Mouse (Mus musculus): ENCODE measurements at regions not wholly inside any gene's neighbourhood (a gene's known extent, or its start where the extent isn't known, plus 50 kb on each side); places are given as distances from the start of the nearest gene placed in this dataset.

DNA sequence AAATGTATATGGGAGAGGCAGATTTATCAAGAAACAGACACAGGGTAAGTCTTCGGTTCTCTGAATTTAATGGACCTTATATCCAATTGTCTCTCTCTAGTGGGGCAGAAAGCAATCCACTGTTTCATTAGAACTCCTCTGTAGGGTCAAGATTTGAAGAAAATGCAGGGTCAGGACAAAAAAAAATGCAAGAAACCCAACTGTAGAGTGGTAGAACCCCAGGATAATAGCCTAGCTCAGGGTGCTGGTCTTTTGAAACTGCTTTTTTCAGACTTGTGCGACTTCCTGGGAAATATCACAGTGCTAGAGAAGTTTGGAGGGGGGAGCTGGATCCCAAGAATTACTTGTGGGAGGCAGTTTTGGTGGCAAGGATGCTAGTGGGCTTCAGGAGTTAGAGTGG is 162.0 kb downstream of the Barhl2 start:
- no peak overlapping the region for H3K4me2 ChIP-seq
- ATAC-seq (replicated peaks; ENCODE audit: low FRiP score) (no peak), DNase-seq (ENCODE audit: low spot score) (no peak)
- no peaks in the 10 kb centered on the region for H3K36me3 ChIP-seq (ENCODE audit: control insufficient read depth, insufficient read depth, low read length)
- peaks cover 5% of the 10 kb centered on the region for H3K4me1 ChIP-seq (replicated peaks; ENCODE audit: control insufficient read depth, insufficient read depth, low read length)
- H3K9ac ChIP-seq (ENCODE audit: low read depth, low read length) = no peak overlapping the region
- no peak overlapping the region for H3K27ac ChIP-seq (ENCODE audit: low read depth, low read length)
- H3K9me3 ChIP-seq (ENCODE audit: control insufficient read depth, low read length) = no peaks in the 10 kb centered on the region
- no peaks in the 10 kb centered on the region for H3K27me3 ChIP-seq (replicated peaks; ENCODE audit: control insufficient read depth, insufficient read depth, low read length)
- 62% methylated on average over 2 of the region's 2 CpGs for WGBS
- H3K4me3 ChIP-seq (ENCODE audit: low read depth, low read length) = no peak overlapping the region

DNA sequence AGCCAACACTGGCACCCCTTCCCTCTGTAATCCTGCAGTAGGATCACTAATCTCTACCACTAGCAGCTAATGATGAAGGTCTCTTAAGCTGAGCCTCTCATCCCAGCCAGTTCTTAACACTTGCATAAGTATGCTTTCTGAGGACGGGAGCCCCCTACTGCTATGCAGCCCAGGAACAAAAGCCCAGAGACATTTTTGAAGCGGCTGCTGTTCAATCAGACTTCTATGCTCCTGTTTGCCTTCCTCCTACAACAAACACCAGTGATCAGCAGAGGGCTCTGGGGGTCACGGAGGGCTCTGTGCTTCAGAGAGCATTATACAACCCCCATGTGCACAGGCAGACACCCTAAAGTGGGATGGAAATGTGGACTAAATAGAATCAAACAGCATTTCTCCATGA is 162.4 kb downstream of the Barhl2 start:
- no peaks in the 10 kb centered on the region for H3K36me3 ChIP-seq (ENCODE audit: control insufficient read depth, insufficient read depth, low read length)
- no peaks in the 10 kb centered on the region for H3K27me3 ChIP-seq (replicated peaks; ENCODE audit: control insufficient read depth, insufficient read depth, low read length)
- no peak overlapping the region for H3K27ac ChIP-seq (ENCODE audit: low read depth, low read length)
- no peak overlapping the region for H3K9ac ChIP-seq (ENCODE audit: low read depth, low read length)
- no peaks in the 10 kb centered on the region for H3K9me3 ChIP-seq (ENCODE audit: control insufficient read depth, low read length)
- H3K4me3 ChIP-seq (ENCODE audit: low read depth, low read length) = no peak overlapping the region
- DNase-seq (ENCODE audit: low spot score) = no peak
- 28% methylated on average over 3 of the region's 3 CpGs for WGBS
- no peak for ATAC-seq (replicated peaks; ENCODE audit: low FRiP score)
- H3K4me1 ChIP-seq (replicated peaks; ENCODE audit: control insufficient read depth, insufficient read depth, low read length) = peaks cover 5% of the 10 kb centered on the region
- no peak overlapping the region for H3K4me2 ChIP-seq

DNA sequence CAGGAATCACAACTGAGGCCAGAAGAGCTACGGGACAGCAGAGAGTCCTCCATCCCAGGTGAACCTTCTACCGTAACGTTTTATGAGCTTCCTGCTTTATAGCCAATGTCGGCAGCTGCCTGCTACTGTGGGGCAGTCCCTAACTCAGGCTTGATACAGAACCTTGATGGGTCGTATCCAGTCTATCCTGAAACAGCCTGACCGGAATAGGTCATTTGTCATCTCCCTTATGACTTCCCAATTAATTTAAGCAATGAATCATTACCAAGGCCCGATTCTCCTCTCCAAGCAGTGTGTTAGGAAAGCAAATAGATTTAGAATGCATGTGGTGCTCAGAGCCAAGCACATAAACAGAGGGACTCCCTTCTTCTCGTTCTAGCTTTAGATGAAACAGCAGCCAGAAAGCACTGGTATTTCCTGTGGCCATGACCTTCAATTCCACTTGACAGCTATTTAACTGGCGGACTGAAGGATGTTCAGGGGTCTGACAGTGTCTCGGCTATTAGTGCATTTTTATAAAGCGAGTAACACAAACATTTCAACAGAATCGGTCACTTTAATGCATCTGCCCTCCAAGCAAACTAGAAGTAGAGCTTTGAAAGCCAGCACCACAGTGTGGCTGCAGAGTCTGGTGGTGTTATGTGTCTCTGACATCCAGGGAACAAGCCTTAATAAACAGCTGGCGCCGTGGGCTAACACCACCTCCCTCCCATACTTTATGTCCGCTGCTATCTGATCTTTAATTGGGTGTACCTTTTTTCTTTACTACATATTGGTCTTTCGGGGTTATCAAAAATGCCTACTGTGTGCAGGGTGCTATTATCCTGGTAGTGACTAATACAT is 165.4 kb downstream of the Barhl2 start:
- H3K36me3 ChIP-seq (ENCODE audit: control insufficient read depth, insufficient read depth, low read length) = no peaks in the 10 kb centered on the region
- no peak for ATAC-seq (replicated peaks; ENCODE audit: low FRiP score)
- no peaks in the 10 kb centered on the region for H3K27me3 ChIP-seq (replicated peaks; ENCODE audit: control insufficient read depth, insufficient read depth, low read length)
- H3K4me2 ChIP-seq = no peak overlapping the region
- peaks cover 5% of the 10 kb centered on the region for H3K4me1 ChIP-seq (replicated peaks; ENCODE audit: control insufficient read depth, insufficient read depth, low read length)
- WGBS = 65% methylated on average over 16 of the region's 16 CpGs
- H3K27ac ChIP-seq (ENCODE audit: low read depth, low read length) = no peak overlapping the region
- no peak for DNase-seq (ENCODE audit: low spot score)
- H3K9ac ChIP-seq (ENCODE audit: low read depth, low read length) = no peak overlapping the region
- H3K9me3 ChIP-seq (ENCODE audit: control insufficient read depth, low read length) = no peaks in the 10 kb centered on the region
- no peak overlapping the region for H3K4me3 ChIP-seq (ENCODE audit: low read depth, low read length)

DNA sequence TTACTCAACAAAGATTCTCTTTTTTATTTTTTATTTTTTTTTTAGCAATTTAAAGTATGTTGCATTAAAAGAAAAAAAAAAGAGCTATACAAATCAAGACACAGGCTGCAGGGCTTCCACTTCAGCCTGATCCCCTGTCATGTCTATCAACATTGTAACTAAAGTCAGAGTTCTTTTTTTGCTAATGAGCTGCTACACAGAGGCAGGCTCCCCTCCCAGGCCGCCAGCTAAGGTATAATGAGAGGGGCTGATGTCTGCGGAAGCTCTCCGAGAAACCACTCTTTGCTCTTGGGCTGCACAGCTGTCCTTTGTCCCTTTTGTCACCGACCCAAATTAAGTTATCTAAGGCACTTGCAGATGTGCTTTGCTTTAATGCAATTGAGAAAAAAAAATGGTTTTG is 172.8 kb downstream of the Barhl2 start:
- H3K4me3 ChIP-seq (ENCODE audit: low read depth, low read length) = no peak overlapping the region
- H3K4me2 ChIP-seq = no peak overlapping the region; the same call in 1 of the 2 replicates
- H3K36me3 ChIP-seq (ENCODE audit: control insufficient read depth, insufficient read depth, low read length) = no peaks in the 10 kb centered on the region
- no peak for ATAC-seq (replicated peaks; ENCODE audit: low FRiP score)
- no peaks in the 10 kb centered on the region for H3K9me3 ChIP-seq (ENCODE audit: control insufficient read depth, low read length)
- 26% methylated on average over 4 of the region's 4 CpGs for WGBS
- H3K9ac ChIP-seq (ENCODE audit: low read depth, low read length) = no peak overlapping the region
- DNase-seq (ENCODE audit: low spot score) = no peak
- no peak overlapping the region for H3K27ac ChIP-seq (ENCODE audit: low read depth, low read length)
- no peaks in the 10 kb centered on the region for H3K4me1 ChIP-seq (replicated peaks; ENCODE audit: control insufficient read depth, insufficient read depth, low read length)
- no peaks in the 10 kb centered on the region for H3K27me3 ChIP-seq (replicated peaks; ENCODE audit: control insufficient read depth, insufficient read depth, low read length)

DNA sequence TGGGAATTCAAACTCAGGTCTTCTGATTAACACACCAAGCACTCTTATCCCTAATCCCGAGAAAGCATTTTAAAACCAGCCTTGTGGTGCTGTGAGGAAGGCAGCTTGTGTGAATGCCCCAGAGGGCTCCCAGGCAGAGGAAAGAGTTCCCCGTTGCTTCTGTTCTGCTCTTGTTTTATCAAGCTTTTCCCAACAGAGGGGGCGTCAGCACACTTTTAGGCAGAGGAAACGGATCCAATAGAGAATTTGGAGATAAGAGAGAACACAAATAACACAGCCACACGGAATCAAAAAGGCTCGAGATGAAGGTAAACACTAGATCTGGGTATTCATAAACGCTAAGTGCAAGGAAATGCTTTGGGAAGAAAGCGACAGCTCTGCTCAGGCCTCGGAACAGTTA is 173.2 kb downstream of the Barhl2 start:
- ATAC-seq (replicated peaks; ENCODE audit: low FRiP score) (no peak), DNase-seq (ENCODE audit: low spot score) (no peak)
- Histone ChIP-seq H3K27me3 (replicated peaks; ENCODE audit: control insufficient read depth, insufficient read depth, low read length) (no peaks in the 10 kb centered on the region), H3K4me2 (peak overlapping the region; percentile 12; the same call in 1 of the 2 replicates), H3K4me1 (replicated peaks; ENCODE audit: control insufficient read depth, insufficient read depth, low read length) (no peaks in the 10 kb centered on the region), H3K9ac (ENCODE audit: low read depth, low read length) (no peak overlapping the region), H3K27ac (ENCODE audit: low read depth, low read length) (no peak overlapping the region), H3K4me3 (ENCODE audit: low read depth, low read length) (no peak overlapping the region), H3K9me3 (ENCODE audit: control insufficient read depth, low read length) (0 out of 2 replicates have a peak, but pooled peaks cover 2% of the 10 kb centered on the region), H3K36me3 (ENCODE audit: control insufficient read depth, insufficient read depth, low read length) (no peaks in the 10 kb centered on the region)
- WGBS = 23% methylated on average over 9 of the region's 9 CpGs

DNA sequence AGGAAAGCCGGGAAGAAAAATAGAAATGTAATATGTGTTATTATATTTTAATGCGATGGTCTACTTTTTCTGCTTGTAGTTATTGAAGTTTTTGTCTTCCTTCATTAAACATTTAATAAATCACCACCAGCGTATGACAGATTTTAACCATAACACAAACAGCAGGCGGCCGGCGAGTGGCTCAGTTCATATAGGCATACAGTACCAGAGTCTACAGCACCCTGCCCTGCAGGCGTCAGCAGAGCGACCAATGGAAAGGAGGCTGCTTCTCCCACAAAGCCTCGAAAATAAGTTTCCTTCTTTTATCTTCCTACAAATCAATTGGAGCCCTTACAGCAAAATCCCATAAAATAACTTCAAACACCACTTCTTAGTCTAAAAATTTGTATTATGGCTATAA is 175.3 kb downstream of the Barhl2 start:
- no peaks in the 10 kb centered on the region for H3K27me3 ChIP-seq (replicated peaks; ENCODE audit: control insufficient read depth, insufficient read depth, low read length)
- H3K4me1 ChIP-seq (replicated peaks; ENCODE audit: control insufficient read depth, insufficient read depth, low read length) = no peaks in the 10 kb centered on the region
- H3K36me3 ChIP-seq (ENCODE audit: control insufficient read depth, insufficient read depth, low read length) = no peaks in the 10 kb centered on the region
- H3K9ac ChIP-seq (ENCODE audit: low read depth, low read length) = no peak overlapping the region
- ATAC-seq (replicated peaks; ENCODE audit: low FRiP score) = no peak
- WGBS = 85% methylated on average over 9 of the region's 9 CpGs
- H3K4me2 ChIP-seq = no peak overlapping the region
- H3K27ac ChIP-seq (ENCODE audit: low read depth, low read length) = no peak overlapping the region
- 0 out of 2 replicates have a peak, but pooled peaks cover 2% of the 10 kb centered on the region for H3K9me3 ChIP-seq (ENCODE audit: control insufficient read depth, low read length)
- no peak for DNase-seq (ENCODE audit: low spot score)
- no peak overlapping the region for H3K4me3 ChIP-seq (ENCODE audit: low read depth, low read length)

DNA sequence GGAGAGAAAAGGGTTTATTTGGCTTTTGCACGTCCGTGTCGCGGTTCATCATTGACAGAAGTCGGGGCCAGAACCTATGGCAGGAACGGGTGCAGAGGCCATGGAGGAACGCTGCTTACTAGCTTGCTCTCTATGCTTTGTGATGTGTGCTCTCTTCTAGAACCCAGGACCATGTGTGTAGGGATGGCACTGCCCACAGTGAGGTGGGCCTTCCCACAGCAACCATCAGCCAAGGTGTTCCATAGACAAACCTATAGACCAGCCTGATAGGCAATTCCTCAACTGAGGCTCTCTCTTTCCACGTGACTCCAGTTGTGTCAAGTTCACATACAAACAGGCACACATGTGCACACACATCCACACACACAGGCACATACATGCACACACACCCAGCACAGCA is 180.2 kb downstream of the Barhl2 start:
- no peak overlapping the region for H3K4me2 ChIP-seq
- 83% methylated on average over 8 of the region's 8 CpGs for WGBS

DNA sequence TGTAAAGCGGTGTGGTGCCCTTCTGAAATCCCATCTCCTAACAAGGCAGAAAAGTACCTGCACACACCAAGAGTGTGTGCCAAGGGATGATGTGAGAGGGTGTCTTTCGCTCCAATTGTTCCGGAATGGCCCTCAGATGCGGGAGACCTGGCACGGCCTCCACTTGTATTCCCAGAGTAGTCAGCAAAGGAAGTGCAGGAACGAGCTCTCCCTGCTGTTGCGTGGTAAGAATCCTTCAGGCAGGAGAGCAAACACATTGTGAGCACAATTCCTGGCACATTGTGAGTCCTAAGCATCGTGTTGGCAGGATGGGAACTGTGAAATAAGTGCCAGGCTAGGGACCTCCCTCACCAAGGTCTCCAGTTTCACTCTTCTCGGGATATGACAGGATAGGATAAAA is 180.7 kb downstream of the Barhl2 start:
- no peak overlapping the region for H3K27ac ChIP-seq (ENCODE audit: low read depth, low read length)
- WGBS = 80% methylated on average over 9 of the region's 9 CpGs
- no peaks in the 10 kb centered on the region for H3K27me3 ChIP-seq (replicated peaks; ENCODE audit: control insufficient read depth, insufficient read depth, low read length)
- H3K9me3 ChIP-seq (ENCODE audit: control insufficient read depth, low read length) = 0 out of 2 replicates have a peak, but pooled peaks cover 2% of the 10 kb centered on the region
- no peak overlapping the region for H3K4me3 ChIP-seq (ENCODE audit: low read depth, low read length)
- no peaks in the 10 kb centered on the region for H3K36me3 ChIP-seq (ENCODE audit: control insufficient read depth, insufficient read depth, low read length)
- H3K9ac ChIP-seq (ENCODE audit: low read depth, low read length) = no peak overlapping the region
- H3K4me2 ChIP-seq = no peak overlapping the region
- ATAC-seq (replicated peaks; ENCODE audit: low FRiP score) (no peak), DNase-seq (ENCODE audit: low spot score) (no peak)
- H3K4me1 ChIP-seq (replicated peaks; ENCODE audit: control insufficient read depth, insufficient read depth, low read length) = no peaks in the 10 kb centered on the region

More for the DNA sequence above, 180.2 kb downstream of the Barhl2 start:
- Histone ChIP-seq H3K9ac (ENCODE audit: low read depth, low read length) (no peak overlapping the region), H3K36me3 (ENCODE audit: control insufficient read depth, insufficient read depth, low read length) (no peaks in the 10 kb centered on the region), H3K27ac (ENCODE audit: low read depth, low read length) (no peak overlapping the region), H3K4me1 (replicated peaks; ENCODE audit: control insufficient read depth, insufficient read depth, low read length) (no peaks in the 10 kb centered on the region), H3K4me3 (ENCODE audit: low read depth, low read length) (no peak overlapping the region), H3K27me3 (replicated peaks; ENCODE audit: control insufficient read depth, insufficient read depth, low read length) (no peaks in the 10 kb centered on the region), H3K9me3 (ENCODE audit: control insufficient read depth, low read length) (0 out of 2 replicates have a peak, but pooled peaks cover 2% of the 10 kb centered on the region)
- DNase-seq (ENCODE audit: low spot score) (no peak), ATAC-seq (replicated peaks; ENCODE audit: low FRiP score) (no peak)

DNA sequence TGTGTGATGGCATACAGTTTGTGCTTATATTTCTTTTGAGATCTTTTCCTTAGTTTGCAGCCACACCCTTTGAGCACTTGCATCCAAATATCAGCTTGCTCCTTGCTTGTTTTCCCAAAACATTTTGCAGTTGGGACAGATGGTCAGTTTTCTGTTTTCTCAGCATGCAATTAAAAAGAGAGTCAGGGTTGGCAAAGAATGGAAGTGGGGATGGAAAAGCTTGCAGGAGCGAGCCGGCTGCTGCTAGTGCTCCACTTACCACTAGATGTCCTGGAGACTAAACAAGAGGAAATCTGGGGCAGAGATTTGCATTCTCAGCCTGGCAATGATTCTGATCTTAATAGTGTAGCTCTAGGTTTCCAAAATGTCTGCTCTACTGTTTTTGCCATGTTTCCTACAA is 181.8 kb downstream of the Barhl2 start:
- Histone ChIP-seq H3K4me2 (no peak overlapping the region), H3K27ac (ENCODE audit: low read depth, low read length) (no peak overlapping the region), H3K9ac (ENCODE audit: low read depth, low read length) (no peak overlapping the region), H3K36me3 (ENCODE audit: control insufficient read depth, insufficient read depth, low read length) (no peaks in the 10 kb centered on the region), H3K9me3 (ENCODE audit: control insufficient read depth, low read length) (0 out of 2 replicates have a peak, but pooled peaks cover 2% of the 10 kb centered on the region), H3K27me3 (replicated peaks; ENCODE audit: control insufficient read depth, insufficient read depth, low read length) (no peaks in the 10 kb centered on the region), H3K4me1 (replicated peaks; ENCODE audit: control insufficient read depth, insufficient read depth, low read length) (no peaks in the 10 kb centered on the region), H3K4me3 (ENCODE audit: low read depth, low read length) (no peak overlapping the region)
- DNase-seq (ENCODE audit: low spot score) (no peak), ATAC-seq (replicated peaks; ENCODE audit: low FRiP score) (no peak)
- WGBS = 13% methylated on average over 2 of the region's 2 CpGs

Data from liver, embryonic 11.5 days (tissue).